ENCODE assay signal across 9 mouse cellular contexts in genomic region chr8:45872077-45872476, GRCm38 (mm10). TPM values are rescaled to one million over a fixed set of nuclear protein-coding genes. Genes with fewer than 3 reads are reported as not detected.
DNase-seq lines count a peak whose midpoint lies in the region; ATAC-seq lines count a peak whose summit lies in the region.
"Had no signal": no experiment of that assay in that cellular context is flagged by ENCODE, and none has a peak within 500 bp of the region (broad histone marks: within the 10 kb centered on the region; RNA-seq: fewer than 3 reads in every experiment).

No protein-coding gene starts in this region.

- 86% methylated on average over 7 of the region's 7 CpGs for WGBS in forebrain, embryonic 11.5 days

- H3K27me3 ChIP-seq in forebrain, embryonic 11.5 days (ENCODE audit: control insufficient read depth, insufficient read depth, low read length), result no peaks in the 10 kb centered on the region
- H3K27me3 ChIP-seq: liver, embryonic 13.5 days had no signal

- H3K4me2 ChIP-seq in forebrain, embryonic 11.5 days (ENCODE audit: low read depth, low read length, severe bottlenecking), result no peak overlapping the region
- H3K4me2 ChIP-seq: liver, embryonic 13.5 days had no signal

- H3K27ac ChIP-seq in forebrain, embryonic 11.5 days (ENCODE audit: low read depth, low read length), result no peak overlapping the region
- H3K27ac ChIP-seq: liver, embryonic 13.5 days had no signal

- H3K4me1 ChIP-seq in forebrain, embryonic 11.5 days (replicated peaks; ENCODE audit: control insufficient read depth, insufficient read depth, low read length), result no peaks in the 10 kb centered on the region
- H3K4me1 ChIP-seq: liver, embryonic 13.5 days had no signal

- intact Hi-C loops in heart, postnatal 10 days (cut with DNase I), result no loop called here

- no peak for ATAC-seq in forebrain, embryonic 11.5 days (replicated peaks; ENCODE audit: low FRiP score)

- H3K36me3 ChIP-seq in forebrain, embryonic 11.5 days (ENCODE audit: control insufficient read depth, insufficient read depth, low read length), result no peaks in the 10 kb centered on the region
- H3K36me3 ChIP-seq: liver, embryonic 13.5 days had no signal

- H3K9me3 ChIP-seq in forebrain, embryonic 11.5 days (ENCODE audit: control insufficient read depth, low read length), result no peaks in the 10 kb centered on the region
- H3K9me3 ChIP-seq: liver, embryonic 13.5 days had no signal

- no peak overlapping the region for H3K9ac ChIP-seq in forebrain, embryonic 11.5 days (ENCODE audit: low read length)
- H3K9ac ChIP-seq: liver, embryonic 13.5 days had no signal

- no peak overlapping the region for H3K4me3 ChIP-seq in forebrain, embryonic 11.5 days (ENCODE audit: low read depth, low read length)
- H3K4me3 ChIP-seq: liver, embryonic 13.5 days had no signal

- DNase-seq in adrenal gland, postnatal 14 days, result peak; percentile 49
- DNase-seq in adrenal gland, postnatal 4 days (ENCODE audit: low spot score in 2 of 2), result no peak
- peak; percentile 31 for DNase-seq in lung, postnatal 10 days
- DNase-seq in lung, adult 18-20 months, result no peak
- DNase-seq in heart, postnatal 10 days, result peak; percentile 81 to 83
- DNase-seq in testis, postnatal 10 days (ENCODE audit: low spot score), result peak; percentile 58
- DNase-seq in forebrain, embryonic 11.5 days (ENCODE audit: low spot score), result no peak
- DNase-seq in frontal cortex, postnatal 36 days (ENCODE audit: low spot score in 2 of 2), result no peak
- DNase-seq: liver, embryonic 13.5 days had no signal

RNA-seq across cellular contexts. Expression of gene Pdlim3, which starts 13.2 kb away (rescaled TPM):
- total RNA-seq in adrenal gland, postnatal 14 days (2021), result 2.7 and 3.6 TPM in 2 replicates
- 10 to 100 TPM; 11.0 to 23.2 TPM for total RNA-seq in adrenal gland, postnatal 4 days (2021)
- total RNA-seq in heart, postnatal 10 days (2021), result 10 to 100 TPM; 48.2 to 70.9 TPM
- polyA plus RNA-seq in forebrain, embryonic 11.5 days (2014; fragmentation: Nextera tagmentation; extraction: Ambion mirVana), result 10.0 and 10.3 TPM in 2 replicates

Comparison
In these comparisons a context has a peak if more than half of its experiments do, and no peak if none do; other contexts are left out.
1. DNase-seq: peak in adrenal gland, postnatal 14 days (single experiment), lung, postnatal 10 days (single experiment), heart, postnatal 10 days (2 of 2) and testis, postnatal 10 days (single experiment); none in adrenal gland, postnatal 4 days (0 of 2), lung, adult 18-20 months (0 of 2), forebrain, embryonic 11.5 days (single experiment) and frontal cortex, postnatal 36 days (0 of 2).